Mouse (Mus musculus) layer of hippocampus, adult 9-10 months (tissue): ENCODE measurements around the gene Gm498.

Source experiments
- DNase-seq: peaks from one replicate; pipeline ENCODE4 v3.0.0; 2022; ENCODE audit warnings: low spot score

Gene Gm498

DNA sequence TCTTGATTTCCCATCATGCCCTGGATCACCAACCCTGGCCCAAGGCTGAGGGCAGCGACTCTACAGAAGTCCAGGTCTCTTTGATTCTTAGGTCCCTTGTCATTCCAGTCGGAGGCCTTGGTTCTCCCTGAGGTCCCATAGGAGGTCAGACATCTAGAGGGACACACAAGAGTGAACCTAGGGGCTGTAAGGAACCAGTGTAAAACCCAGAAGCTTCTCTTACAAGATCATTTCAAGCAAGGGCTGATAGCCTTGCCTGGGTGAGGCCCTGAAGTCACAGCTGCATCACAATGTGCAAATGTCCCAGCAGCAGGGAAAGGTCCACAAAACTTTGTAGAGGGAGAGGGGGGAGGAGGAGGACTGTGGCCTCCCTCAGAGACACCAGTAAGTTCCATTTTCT, at the start of gene Gm498:
Gene Gm498, plus strand, starts transcription at position 301 of the 400 bp plus-strand sequence.
- DNase-seq: no peak

DNA sequence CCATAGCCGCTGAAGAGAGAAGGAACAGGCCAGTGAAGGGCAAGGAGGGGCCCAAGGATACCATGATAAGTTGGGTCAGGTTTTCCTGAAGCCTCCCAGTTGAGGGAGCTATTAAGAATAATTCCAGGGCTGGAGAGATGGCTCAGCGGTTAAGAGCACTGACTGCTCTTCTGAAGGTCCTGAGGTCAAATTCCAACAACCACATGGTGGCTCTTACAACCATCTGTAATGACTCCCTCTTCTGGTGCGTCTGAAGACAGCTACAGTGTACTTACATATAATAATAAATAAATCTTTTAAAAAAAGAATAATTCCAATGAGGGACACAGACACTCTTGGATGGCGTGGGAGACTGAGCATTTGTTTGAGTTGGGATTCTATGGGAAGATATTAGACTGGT, 47.4 kb upstream of the Gm498 start:
- no peak for DNase-seq

DNA sequence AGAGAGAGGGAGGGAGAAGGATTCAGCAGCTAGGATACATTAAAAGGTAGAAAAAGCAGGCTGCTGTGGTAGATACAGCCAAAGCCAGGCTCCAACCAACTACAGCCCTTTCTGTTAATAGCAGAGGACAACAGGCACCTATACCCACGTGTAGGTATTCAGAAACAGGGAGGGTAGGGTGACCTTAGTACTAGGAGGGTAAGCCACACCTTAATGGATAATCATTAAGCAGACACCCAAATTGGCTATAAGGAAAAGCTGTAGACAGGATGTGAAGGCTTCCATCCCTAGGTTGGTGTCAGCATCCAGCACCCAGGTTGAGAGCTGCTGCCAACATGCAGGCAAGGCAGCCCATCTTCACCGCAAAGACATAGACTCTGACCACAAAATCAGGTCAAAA, 45.4 kb upstream of the Gm498 start:
- no peak for DNase-seq

DNA sequence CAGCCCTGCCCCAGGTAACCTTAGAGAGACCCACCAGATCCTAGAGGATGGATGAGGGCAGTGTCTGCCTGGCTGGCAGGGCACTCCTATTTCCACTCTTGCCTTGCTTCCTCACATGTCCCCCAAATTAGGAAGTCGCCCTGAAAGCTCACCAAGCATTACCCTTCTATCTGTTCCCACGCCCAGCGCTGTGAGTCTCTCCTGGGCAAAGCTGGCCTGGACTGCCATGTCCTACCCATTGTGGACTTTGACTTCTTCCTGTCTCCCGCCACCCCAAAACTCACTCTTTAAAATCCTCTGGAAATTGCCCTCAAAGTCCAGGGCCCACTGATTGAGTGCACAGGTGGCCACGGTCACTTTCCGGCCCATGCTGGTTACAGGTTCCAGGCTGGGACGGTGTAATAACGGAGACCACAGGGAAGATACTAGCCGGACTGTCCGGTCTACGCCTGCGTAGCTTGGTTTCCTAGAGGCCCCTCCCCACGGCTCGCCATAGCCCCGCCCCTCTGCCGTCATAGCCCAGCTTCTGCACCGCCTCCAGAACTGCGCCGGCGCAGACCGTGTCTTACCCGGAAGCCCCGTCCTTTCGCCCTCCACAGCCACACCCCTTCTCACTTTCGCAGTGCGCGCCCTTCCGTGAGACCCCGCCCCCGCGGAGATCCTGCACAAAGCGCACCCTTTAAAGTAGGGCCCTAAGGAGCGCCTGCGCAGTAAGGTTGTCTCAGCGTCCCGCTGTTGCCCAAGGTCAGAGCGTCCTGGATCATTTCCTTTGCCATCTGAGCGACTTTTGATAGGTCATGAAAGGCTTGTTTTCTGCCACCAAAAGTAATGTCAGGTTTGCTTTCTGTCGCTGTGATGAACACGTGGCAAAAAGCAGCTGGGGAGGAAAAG, 44.0 kb upstream of the Gm498 start, which contains the start of the genes Nadsyn1 and Dhcr7:
Gene Nadsyn1, minus strand, starts transcription at position 475 of the 891 bp plus-strand sequence.
Gene Dhcr7, plus strand, starts transcription at position 771 of the 891 bp plus-strand sequence.
- peak; percentile 95 for DNase-seq

DNA sequence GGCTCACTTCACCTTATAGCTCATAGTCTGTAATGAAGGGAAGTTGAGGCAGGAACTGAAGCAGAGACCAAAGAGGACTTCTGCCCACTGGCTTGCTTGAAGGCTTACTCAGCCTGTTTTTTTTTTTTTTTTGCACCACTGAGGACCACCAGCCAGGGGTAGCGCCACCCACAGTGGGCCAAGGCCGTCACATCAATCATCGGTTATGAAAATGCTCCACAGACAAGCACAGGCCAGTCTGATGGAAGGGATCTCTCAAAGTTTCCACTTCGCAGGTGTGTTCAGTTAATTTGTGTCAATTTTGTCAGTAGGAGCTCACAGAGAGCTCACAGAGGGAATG, 43.4 kb upstream of the Gm498 start:
- no peak for DNase-seq

DNA sequence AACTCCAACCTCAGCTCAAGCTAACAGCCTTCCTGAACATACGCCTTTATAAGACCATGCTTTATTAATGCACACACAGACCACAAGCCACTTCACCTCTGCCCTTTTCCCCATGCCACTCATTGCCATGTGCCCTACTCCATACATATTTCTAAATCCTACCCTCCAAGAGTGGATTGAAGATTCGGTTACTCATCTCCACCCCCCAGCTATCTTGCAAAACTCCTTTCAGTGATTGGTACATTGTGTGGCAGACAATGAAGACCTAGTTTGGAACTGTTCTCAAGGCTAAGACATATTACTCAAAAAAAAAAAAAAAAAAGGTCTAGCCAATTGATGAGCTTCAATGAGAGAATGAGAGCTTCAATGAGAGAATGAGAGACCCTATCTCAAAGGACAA, 39.7 kb upstream of the Gm498 start:
- no peak for DNase-seq

DNA sequence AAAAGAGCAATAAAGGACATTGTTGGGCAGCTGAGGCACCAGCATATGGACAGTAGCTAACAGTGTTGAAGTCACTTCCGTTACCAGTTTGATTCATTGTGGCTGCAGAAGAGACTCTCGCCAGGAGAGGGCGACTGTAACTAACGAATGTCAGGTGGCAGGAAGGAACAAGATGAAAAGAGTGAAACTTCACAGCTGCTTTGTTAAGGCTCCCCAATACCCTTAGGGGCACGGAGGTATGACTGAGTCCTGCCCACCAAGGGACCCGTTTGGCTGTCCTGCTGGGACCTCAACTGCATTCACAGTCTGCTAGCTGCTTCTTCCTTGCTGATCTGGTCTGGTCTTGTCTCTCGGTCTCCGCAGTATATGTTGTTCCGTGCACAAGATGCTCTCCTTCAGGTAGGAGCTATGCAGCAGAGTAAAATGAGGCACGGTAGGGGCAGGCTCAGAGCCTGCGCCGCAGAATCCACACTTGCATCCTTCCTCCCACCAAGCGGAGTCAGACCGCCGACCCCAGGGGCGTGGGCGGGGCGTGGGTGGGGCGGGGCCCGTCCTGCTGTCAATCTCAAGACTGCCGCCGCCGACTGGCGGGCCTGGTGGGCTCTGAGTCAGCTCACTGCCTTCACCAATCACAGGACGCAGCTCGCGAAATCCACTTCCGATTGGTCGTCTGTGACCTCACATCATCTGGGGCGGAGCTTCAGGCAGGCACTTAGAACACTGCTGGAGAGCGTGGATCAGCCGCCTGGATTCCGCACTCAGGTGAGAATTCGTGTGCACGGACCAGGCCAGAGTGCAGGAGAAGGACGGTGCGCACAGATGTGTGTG, 36.9 kb upstream of the Gm498 start:
- DNase-seq: peak; percentile 95

DNA sequence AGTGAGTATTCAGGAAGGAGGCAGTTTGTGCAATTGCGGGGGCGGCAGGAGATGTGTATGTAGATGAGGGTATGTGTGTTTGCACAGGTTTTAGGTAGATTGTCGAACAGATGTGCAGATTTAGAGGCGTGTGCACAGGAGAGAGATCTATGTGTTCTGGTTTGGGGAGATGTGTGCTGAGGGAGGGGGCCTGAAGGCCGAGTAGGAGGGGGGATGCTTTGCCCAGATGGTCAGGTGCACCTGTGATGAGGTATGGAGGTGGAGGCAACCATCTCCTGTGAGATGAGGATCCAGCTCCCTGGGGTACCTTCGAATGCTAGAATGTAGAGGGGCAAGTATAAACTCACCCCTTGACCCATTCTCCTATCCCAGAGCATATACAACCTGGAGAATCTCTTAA, 36.2 kb upstream of the Gm498 start:
- no peak for DNase-seq

DNA sequence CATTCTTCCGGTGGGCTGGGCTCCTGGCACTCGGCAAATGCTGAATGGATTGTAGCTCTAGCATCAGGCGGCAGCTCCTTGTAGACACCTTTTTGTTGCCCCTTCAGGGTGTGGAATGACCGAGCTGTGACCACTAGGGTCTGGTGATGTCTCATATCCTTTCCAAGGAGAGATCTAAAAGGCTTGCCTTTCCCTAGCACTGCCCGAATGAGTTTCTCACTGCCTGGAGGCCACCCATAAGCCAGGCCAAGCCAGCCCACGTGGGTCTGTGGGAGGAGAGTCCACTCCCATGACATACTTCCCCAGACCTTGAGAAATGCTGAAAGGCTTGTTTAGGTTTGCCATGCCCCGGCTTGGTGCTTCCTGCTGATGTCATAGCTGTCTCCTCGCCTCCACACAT, 34.4 kb upstream of the Gm498 start:
- DNase-seq: no peak

DNA sequence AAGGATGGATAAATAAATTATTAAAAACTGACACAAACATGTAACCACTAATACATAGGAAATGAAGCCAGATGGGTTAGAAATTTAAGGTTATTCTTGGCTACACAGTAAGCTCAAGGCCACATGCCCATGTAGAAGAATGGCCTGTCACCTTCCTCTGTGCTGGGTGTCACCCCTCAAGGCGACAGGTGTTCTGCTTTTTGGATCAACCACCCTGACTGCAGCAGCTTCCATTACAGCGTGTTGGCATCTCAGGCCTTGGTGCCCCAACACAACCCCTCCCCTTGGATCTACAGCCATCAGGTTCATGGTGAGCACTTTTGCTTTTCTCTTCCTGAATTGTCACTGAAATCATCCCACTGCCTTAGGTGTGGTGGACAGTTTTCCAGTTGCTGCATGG, 34.0 kb upstream of the Gm498 start:
- no peak for DNase-seq

DNA sequence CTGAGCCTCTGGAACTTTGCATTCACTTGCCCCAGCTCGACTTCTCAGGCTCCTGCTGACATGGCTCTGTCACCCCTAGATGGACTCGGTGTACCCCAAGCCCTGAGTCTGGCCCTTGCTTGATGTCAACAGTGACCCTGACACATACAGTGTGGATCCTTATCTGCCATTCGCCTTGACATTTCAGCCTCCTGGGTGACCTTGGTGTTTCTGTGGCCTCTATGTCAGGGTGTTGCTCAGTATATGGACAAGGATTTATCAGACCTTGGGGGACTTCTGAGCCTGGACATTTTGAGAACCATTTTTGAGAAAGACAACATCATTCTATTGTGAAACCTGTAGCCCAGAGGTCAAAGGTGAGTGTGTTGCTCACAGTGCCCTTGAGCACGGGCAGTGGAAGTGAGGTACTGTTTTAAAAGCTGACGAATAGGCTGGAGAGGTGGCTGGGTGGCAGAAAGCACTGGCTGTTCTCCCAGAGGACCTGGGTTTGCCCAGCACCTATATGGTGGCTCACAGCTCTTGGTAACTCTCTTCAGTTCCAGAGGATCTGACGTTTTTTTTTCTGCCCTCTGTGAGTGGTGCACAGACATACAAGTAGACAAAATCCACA, 33.0 kb upstream of the Gm498 start:
- DNase-seq: no peak

DNA sequence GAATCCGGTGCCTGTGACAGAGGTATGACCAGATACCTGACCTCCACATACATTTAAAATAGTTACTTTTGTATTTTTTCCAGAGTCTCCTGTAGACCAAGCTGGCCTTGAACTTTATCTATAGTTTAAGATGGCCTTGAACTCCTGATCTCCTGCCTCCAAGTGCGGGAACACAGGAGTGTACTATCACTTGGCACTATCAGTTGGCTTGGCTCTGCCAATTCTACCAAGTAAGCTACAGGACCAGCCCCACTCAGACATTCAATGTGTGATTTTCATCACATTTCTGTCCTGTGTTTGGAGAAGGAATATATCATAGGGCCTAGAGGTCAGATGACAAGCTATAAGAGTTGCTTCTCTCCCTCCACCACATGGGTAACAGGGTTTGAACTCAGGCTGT, 32.3 kb upstream of the Gm498 start:
- no peak for DNase-seq

DNA sequence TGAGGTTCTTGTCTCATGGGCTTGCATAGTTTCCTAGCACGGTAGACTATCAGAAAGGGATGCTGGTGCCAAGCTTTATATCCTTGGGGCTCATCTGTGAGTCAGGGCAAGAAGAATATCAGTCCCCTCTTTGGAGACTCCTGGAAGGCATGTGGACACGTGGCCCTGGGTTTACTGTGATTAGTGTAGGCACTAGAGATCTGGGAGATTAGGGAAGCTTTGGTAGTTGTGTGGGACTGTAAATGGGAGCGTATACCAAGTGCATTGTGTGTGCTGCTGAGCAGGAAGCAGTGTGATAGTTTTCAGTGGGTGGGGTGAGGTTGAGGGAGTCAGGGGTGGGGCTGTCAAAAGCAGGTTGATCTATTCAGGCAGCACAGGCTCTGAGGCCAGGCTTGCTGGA, 31.7 kb upstream of the Gm498 start:
- no peak for DNase-seq

DNA sequence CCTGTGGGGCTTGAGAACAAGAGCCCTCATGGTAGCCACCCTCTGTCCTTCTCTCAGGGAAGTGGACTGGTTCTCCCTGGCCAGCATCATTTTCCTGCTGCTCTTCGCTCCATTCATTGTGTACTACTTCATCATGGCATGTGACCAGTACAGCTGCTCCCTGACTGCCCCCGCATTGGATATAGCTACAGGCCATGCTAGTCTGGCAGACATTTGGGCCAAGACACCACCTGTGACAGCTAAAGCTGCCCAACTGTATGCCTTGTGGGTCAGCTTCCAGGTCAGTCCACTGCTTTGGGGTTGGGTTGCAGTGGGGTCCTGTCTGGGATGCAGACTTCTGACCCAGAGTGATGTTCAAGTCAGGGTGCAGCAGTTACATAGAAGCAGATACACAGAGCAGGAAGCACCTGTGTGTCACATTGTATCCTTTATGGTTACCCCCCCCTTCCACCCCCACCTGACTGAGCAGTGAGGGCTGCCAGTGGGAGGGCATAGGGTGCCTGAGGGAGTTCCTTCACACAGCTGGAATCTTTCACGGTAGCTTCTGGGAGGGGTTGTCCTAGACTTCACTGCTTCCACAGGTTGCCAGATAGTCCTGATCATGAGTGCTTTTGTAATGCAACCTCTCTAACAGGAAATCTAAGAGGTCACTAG, 28.8 kb upstream of the Gm498 start:
- no peak for DNase-seq

DNA sequence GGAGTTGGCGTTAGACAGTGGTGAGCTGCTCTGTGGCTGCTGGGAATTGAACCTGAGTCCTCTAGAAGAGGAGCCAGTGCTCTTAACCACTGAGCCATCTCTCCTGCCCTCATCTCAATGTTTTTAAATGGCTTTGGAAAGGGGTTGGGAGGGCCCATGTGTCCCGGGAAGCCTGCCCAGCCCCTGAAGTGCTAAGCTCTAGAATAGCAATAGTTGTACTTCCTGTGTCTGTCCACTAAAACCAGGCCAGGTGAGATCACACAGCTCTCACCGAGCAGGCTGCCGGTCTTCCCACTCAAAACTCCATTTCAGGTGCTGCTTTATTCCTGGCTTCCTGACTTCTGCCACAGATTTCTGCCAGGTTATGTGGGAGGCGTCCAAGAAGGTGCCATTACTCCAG, 26.5 kb upstream of the Gm498 start:
- DNase-seq: no peak

DNA sequence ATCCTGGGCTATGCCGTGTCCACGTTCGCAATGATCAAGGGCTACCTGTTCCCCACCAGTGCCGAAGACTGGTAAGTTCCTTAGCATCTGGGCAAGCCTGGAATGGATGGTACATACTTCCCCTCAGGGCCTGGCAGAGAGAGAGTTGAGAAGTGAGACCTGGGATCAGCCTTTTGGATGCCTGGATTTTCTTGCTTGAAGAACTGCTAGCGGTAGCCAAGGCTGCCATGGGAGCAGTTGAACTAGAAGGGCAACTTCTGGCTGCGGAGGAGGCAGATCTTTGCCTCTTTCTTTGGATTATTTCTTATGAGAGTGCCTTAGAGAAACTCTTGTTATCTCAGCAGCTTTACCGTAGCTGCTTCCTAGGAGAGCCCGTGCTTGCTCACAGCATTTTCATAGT, 25.3 kb upstream of the Gm498 start:
- DNase-seq: no peak

DNA sequence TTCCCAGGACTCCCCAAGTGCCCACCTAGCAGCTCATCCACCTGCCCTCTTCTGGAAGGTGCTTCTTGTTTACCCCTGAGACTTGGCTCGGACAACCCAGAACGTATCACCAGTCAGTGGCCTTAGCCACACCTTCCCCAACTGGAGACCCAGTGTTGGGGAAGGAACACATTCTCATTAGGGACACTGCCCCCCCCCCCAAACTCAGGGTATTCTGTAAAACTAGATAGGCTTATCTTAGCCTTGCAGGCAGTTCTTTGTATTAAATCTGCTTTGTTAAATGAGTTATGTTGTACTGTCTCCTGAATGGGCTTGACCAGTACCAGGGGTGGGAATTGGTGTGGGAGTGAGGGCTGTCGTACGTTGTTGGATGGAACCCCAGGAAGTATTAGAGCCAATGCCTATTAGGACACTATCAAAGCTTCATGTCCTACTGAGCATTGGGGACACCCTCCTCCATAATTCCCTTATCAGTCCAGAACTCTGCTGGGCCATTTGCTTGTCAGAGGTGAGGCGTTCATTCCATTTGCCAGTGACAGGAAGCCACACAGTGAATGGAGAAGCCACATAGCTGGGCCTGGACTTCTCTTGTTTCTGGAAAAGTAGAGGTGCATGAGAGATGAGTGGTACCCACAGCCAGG, 18.4 kb upstream of the Gm498 start:
- no peak for DNase-seq

DNA sequence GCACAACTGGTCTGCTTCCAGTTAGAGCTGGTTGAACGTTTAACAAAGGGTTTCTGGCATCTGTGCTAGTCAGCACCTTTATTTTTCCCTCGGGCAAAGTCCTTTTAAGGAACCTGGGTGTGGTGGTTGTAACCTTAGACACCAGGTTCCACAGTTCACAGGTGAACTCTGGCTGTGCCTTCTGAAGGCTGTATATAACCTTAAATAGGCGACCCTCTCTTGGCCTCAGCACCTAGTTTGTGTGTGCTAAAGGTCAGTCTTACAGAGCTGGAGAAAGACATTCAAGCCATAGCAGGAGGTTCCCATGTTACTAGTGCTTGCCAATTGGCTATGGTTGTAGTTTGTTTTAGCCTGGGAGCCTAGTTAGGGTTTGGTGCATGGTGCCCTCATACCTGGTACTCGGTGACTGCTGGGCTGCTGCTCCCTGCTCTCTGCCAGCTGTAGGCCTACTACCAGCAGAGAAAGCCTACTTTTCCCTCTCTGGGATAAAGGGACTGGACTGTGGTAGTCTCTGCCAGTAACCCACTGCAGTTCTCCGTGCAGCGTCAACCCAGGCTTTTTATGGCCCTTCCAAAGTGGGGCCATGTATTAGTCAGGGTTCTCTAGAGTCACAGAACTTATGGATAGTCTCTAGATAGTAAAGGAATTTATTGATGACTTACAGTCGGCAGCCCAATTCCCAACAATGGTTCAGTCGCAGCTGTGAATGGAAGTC, 17.7 kb upstream of the Gm498 start:
- no peak for DNase-seq

DNA sequence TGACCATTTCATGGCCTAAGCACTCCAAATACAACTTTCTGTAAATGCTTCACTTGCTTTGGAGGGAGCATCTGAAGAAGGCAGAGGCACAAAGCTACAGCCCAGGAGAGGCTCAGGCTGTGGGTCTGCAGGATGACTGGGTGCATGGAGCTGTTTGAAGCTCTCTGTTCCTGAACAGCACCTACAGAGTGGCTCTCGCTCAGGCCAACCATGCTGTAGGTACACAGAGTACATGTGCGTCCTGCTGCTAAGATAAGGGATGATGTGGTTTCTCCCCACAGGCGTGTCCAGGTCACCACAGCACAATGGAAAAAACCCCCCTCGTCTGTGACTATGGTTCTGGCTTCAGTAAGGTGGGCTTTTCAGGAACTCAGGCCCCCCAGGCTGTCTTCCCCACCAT, 2.2 kb downstream of the Gm498 start:
- no peak for DNase-seq

DNA sequence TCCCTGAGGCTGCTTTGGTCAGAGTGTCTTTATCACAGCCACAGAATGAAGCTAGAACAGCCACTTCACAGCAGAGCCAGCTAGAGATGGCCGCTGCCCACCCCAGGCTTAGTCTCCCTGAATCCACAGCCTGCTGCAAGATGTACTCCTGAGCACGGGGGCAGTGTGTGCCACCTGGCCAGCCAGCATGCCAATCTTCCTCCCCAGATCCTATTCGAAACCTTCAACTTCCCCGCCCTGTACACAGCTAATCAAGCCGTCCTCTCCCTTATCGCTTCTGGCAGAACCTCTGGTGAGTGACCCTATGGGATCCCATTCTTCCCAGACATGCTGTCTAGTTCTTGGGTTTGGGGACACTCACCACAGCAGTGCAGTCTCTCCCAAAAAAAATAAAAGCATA, 17.1 kb downstream of the Gm498 start:
- DNase-seq: no peak

DNA sequence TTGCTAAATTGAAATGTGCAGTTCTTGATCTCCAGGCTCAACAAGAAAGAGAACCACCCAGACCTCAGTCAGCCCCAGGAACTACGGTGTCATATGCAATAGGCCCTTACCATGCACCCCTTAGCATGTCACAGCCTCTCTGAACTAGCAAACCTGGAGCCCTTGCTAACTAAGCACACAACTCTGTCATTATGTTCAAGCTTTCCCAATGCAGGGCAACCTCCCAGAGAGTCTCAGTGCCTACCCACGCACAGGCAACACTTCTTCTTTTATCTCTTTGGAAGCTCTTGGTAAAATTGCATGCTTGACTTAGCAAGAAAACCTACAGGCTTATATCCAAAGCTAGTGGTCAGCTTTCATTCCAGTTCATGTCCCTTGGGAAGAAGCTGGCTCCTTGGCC, 24.5 kb downstream of the Gm498 start:
- no peak for DNase-seq
